Mouse (Mus musculus): Measurements from ENCODE around the gene Prkab2.

Prkab2 gene

GRCm38 (mm10) chr3:97649469-97649868, 8.5 kb upstream of the Prkab2 start:
- no peak for DNase-seq (ENCODE audit: low spot score in 2 of 2)

DNA sequence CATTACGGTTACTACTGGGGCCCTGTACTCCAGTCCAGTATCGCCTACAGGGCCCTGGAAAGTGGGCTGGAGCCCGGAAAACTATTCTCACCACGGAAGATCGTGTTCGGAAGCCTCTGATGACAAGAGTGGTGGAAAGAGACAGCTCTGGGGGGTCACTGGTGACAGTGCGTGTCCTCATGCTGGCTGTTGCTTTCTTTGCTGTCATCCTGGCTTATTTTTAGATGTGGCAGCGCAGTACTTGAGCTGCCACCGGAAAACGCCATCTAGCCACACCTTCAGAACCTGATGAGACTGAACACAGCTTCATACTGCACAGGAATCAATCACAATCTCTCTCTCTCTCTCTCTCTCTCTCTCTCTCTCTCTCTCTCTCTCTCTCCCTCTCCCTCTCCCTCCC, 6.4 kb upstream of the Prkab2 start:
- no peak for DNase-seq (ENCODE audit: low spot score in 2 of 2)

DNA sequence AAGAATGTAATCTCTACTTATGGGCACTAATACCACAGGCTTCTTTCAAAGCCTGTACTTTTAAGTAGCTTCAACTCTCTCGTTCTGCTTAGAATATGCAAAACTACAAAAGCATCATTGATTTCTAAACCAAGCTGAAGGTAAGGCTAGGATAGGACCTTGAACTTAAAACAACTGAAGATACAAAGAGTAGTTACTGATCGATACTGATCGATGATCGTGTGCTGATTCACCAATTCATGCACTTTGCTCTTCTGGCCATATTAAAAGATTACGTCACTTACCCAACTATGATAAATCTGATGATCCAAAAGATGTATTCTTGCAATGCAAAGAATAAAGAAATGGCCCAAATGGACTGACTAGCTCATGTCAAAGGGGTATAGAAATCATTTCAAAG, 4.2 kb upstream of the Prkab2 start:
- DNase-seq (ENCODE audit: low spot score in 2 of 2), result no peak

GRCm38 (mm10) chr3:97654901-97655300, 3.1 kb upstream of the Prkab2 start:
- DNase-seq (ENCODE audit: low spot score in 2 of 2), result peak in 1 of 2 experiments; percentile 69

GRCm38 (mm10) chr3:97658426-97659193, 617 bp downstream of the Prkab2 start:
- DNase-seq (ENCODE audit: low spot score in 2 of 2), result peak in 1 of 2 experiments; percentile 18

DNA sequence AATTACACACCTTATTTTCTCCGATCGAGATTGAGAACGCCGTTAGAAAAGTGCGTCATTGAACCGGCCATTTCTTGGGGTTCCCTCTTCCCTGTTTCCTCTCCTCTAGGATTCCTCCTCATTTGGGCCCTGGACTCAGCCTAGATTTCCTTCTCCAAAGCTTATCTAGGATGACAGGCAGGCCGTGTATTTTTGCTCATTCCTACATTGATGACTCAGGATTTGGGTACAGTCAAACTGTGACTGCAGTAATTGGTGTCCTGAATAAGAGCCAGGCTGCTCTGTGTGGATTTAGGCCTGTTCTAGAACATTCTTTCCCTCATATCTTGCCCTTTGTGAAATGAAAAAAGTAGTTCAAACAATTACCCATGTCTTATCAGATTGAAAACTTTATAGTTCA, 1.8 kb downstream of the Prkab2 start:
- DNase-seq (ENCODE audit: low spot score in 2 of 2), result no peak

GRCm38 (mm10) chr3:97661206-97661605, 3.2 kb downstream of the Prkab2 start:
- peak in 1 of 2 experiments; percentile 24 for DNase-seq (ENCODE audit: low spot score in 2 of 2)

DNA sequence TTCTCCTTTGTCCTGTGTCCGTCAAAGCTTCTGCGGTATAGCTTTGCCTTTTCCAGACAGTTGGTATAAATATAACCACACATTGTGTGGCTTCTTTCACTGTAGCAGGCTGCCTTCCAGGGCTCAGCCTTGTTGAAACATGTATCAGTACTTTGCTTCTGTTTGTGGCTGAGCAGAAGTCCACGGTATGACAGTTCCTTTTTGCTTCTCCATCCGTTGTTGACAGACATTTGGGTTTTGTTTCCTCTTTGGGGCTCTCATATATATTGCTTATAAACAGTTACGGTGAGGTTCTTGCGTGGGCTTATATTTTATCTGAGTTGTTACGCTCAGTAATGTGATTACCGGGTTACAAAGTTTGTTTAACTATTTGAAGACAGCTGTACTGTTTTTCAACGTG, 7.5 kb downstream of the Prkab2 start:
- DNase-seq (ENCODE audit: low spot score in 2 of 2), result no peak

- DNase-seq (ENCODE audit: low spot score in 2 of 2), result no peak
Measured at GRCm38 (mm10) chr3:97666154-97666553, 8.2 kb downstream of the Prkab2 start.

DNA sequence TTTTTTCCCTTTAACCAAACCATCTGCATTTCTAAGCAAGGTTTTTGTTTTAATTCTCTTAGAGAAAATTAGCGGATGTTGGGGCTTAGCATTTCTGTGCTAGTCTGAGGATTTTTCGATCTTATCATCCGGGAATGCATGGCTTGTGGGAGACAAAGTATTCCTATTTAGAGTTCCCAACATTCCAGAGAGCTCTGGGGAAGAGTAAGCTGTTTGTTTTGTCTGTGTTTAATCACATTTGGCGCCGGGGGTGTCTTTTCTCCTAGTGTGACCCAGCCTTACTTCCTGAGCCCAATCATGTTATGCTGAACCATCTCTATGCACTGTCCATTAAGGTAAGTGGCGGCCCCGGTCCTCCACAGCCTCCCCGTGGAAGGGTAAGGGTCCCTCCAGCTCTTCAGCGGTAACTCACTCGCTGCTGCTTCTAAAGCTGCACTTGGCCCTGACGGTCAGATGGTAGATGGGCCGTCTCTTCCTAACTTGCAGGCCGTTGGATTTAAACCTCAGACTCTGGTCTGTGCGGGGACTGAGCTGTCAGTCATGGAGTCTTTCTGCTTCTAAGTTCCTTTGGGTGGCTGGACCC, 9.2 kb downstream of the Prkab2 start:
- DNase-seq (ENCODE audit: low spot score in 2 of 2), result no peak

DNA sequence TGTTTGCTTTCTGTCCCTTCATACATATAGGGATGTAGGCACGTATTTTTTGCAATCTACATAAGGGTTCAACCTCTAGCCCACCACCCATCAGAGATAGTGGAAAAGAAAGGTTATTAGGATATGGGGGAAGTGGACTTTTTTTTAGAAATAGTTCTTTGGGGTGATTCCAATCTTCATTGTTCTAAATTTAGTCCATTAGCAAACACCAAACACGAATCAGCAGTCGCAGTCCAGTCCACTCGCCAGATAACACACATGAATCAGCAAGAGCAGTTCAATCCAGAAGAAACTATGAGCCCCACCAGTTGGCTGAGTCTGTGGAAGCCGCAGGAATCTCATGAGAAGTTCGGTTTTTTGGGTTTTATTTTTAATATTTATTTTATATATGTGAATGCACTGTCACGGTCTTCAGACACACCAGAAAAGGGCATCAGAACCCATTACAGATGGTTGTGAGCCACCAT, 16.7 kb downstream of the Prkab2 start, which contains the start of gene Gm17651:
TSS of gene Gm17651 (minus strand) at position 51 of the 467 bp plus-strand sequence.
- no peak for DNase-seq (ENCODE audit: low spot score in 2 of 2)

GRCm38 (mm10) chr3:97676126-97676525, 18.1 kb downstream of the Prkab2 start:
- no peak for DNase-seq (ENCODE audit: low spot score in 2 of 2)

DNA sequence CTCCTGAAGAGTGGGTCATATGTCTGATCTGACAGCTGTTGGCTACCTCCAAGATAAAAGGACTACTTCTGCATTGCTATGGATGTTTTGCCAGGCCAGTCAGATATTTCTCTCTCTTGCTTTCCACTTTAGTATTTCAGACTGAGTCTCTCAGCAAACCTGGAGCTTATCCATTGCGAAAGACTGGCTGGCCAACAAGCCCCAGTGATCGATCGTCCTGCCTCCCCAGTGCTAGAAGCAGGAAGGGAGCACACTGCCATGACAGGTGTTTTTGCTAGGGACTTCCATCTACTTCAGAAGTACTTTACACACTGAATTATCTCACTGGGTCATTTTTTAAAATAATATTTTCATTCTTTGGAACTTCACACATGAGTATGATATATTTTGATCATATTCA, 20.4 kb downstream of the Prkab2 start:
- DNase-seq (ENCODE audit: low spot score in 2 of 2), result no peak

DNA sequence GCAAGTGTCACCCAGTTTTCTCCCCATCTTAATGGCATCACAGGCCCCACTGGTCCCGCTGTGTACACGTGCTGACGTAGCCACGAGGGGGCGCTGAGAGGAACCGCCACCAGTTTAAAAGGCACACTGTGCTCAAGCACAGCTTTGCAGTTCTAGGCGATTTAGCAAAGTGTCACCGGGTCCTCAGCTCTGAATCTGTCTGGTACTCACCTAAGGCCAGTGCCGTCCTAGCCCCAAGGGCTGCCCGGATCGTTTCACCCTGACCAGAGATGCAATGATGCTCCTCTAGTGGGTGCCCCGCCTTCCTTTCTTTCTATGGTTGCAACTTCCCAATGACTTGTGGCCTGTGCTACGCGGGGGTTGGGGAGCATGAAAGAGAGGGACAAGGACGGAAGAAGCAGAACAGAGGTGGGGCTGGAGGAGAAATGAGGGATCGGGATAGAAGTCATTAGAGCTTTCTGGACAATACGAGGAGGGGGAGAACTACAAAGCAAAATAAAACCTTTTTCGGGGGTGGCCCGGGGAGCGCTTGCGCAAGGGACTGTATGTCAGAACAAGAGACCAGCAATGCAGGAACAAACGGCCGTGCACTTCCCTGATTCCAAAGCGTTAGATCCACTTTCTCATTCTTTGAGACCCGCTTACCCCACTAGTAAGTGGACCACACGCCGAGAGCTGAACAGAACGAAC, 22.8 kb downstream of the Prkab2 start:
- DNase-seq (ENCODE audit: low spot score in 2 of 2), result peak; percentile 74 to 89

DNA sequence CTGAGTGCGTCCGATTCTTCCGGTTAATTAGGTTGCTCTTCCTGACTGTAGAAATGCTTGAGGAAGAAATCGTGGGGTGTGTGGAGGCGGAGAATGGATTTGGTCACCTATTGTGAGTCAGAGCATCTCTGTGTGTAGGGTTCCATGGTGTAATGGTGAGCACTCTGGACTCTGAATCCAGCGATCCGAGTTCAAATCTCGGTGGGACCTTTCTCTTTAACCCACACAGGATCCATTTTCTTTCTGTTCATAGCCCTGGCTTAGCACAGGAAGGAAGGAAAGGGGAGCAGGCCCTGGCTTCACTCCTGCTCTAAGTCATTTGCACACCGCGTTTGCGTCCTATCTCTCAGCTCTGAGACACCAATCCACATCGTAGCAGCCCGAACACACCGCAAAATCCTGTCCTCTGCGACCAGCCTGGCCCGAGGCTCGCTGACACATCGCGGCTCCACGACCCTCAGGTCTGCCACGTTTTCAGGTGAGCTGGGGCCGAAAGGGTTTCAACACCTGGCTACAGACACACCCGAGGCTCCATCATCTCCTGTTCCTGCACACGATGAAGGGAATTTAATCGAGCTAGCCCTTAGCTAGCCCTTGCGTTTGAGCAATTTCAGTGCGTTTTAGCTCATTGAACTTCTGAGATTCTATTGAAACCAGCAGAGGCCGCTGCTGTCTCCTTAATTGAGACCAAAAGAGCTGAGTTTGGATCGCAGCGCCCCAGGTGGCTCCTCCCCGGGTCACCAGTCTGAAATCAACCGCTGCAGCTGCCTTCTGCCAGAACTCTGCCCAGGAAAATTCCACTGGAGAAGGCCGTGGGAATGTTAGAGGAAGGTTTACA, 23.5 kb downstream of the Prkab2 start:
- peak; percentile 33 to 76 for DNase-seq (ENCODE audit: low spot score in 2 of 2)

- DNase-seq (ENCODE audit: low spot score in 2 of 2), result no peak
Measured at GRCm38 (mm10) chr3:97682159-97682502, 24.1 kb downstream of the Prkab2 start.

DNA sequence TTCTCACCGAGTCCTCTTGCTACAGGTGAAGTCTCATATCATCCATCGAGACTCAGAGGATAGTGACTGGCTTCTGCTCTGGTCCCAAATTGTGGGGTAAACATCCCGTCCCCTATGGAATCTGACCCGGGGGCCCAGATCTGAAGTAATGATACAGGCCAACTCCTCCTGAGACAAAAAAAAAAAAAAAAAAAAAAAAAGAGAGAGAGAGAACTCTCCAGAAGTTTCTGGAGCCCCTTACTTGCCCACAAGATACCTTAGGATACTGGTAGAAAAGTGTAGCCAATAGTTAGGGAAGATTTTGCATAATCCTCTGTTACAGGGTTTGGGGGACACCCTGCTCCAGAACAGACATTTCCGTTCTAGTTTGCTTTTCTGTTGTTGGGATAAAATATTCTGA, 24.6 kb downstream of the Prkab2 start:
- DNase-seq (ENCODE audit: low spot score in 2 of 2), result no peak

DNA sequence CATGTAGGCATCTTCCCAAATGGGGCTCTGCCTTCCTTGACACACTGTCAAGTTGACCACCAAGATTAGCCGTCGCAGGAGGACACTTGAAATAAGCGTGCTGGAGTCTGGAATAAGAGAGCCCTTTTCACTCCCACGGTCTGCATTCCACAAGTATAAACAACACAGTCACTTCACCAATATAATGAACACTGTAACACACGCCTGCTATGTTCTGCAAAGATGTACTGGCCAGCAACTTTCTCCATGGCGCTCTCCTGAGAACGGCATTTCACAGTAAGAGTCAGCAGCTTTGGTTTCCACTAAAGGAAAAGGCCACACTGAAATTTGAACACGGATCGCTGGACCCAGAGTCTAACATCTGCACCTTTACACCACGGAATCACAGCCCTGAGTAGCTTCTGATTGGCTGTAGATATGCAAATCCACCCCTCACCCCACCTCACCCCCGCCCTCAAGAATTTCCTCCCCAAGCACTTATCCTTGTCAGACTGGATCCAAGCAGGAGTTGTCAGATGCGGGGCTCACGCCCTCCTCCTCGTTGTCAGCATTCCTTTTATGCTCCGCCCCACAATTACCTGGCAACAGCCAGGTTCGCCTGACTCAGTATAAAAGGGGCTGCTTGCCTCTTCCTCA, 25.7 kb downstream of the Prkab2 start:
- no peak for DNase-seq (ENCODE audit: low spot score in 2 of 2)

- DNase-seq (ENCODE audit: low spot score in 2 of 2), result no peak
Measured at GRCm38 (mm10) chr3:97686372-97687117, 28.6 kb downstream of the Prkab2 start.

- DNase-seq (ENCODE audit: low spot score in 2 of 2), result no peak
Measured at GRCm38 (mm10) chr3:97689289-97689688, 31.3 kb downstream of the Prkab2 start.

DNA sequence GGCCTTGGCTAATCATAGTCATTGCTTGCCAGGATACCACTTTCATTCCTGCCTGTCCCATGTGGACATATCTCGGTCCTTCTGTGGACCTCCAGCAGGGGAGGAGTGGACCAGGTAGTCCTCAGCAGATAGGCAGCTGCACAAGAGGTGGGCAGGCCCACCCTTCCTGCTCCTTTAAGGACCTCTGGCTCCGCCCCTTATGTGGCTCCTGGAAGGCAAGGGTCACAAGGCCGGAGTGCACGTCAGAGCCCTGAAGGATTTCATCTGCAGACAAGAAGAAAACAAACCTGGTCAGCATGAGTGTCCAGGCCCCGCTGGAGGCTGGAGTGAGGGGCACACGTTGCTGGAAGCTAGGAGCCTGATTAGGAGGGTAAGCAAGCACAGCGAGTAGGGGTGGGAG, 32.6 kb downstream of the Prkab2 start:
- no peak for DNase-seq (ENCODE audit: low spot score in 2 of 2)

Data from spleen, postnatal 10 days (tissue).